Mouse (Mus musculus): ENCODE data around the gene Alad.

GRCm38 (mm10) chr4:62568359-62568758 is 48.6 kb upstream of the Alad start:
- TF ChIP-seq CTCF (IDR thresholded peaks at IDR 0.05; ENCODE audit: low read depth) (no peak), EP300 (IDR thresholded peaks at IDR 0.05; ENCODE audit: low read depth) (no peak)
